Mouse (Mus musculus) embryo, embryonic 11 days (tissue): Measurements from ENCODE around the gene Xpo6.

Source experiments
- DNase-seq: peaks from one replicate; pipeline ENCODE4 v3.0.0-alpha.2; 2015

Xpo6 gene

DNA sequence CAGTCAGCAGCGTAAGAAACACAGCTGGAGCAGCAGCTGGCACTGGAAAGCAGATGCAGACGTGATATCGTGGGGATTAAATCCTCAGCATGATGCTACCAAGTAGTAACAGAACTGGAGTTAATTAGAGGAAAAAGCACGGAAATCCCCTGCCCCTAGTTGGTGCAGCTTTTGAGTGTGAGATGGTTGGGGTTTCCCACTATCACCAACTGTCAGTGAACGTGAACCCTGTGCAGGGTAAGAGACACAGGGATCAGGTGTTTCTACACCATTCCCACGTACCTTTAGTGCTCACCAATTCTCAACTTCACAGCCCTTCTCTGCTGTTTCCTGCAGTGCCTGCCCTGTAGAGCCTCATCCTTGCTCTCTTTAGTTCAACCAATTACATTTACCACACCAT lies 80.5 kb downstream of the Xpo6 start:
- no peak for DNase-seq

DNA sequence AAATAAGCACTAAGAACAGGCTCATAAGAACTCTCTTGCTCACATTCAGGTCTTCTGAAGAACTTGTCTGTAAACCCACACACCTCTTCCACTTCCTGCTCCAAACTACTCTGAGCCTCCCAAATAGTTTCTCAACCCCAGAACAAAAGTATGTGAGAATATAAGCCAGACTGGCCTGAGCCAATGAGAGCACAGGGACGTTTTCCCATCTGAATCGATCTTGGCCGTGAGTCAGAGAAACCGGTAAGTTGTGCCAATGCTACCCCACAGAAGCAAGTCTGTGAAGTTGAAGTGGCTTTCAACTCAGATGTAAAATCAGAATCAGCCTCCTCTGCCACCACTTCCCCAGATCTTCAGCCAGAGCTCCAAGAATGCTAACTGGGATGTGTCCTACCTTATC lies 87.0 kb downstream of the Xpo6 start:
- DNase-seq: no peak

DNA sequence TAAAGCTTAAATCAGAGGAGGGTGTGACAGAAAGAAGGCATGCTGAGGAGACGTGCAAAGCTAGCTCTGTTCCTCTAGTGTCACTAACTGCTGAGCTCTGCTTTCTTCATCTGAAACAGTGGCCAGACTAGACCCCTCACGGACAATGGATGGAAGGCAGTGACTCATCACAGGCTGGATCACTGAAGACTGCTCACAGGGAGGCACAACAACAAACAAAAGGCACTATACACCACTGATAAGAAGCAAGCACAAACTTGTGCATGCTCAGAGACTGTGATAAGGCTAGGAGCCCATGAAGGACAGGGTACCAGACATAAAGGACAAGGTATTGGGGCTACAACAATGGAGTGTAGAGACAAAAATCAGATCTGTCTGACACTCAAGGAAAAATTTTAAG lies 89.1 kb downstream of the Xpo6 start:
- no peak for DNase-seq

DNA sequence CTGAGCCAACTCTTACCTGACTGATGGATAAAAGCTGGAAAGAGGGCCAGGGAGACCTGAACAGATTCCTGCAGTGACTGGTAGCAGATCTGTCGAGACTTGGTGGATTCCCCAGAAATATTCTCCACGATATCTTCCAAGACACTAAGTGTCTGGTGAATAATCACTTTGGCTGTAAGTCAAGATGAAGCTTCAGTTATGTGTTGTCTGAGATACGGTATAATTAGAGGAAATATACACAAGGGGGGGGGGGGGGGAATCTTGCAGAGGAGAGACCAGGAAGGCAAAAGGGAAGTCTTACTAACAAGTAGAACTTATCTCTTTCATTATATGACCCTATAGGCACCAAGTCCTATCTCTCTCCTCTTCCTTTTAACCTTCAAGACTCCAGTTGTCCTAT lies 90.4 kb downstream of the Xpo6 start:
- DNase-seq: no peak

DNA sequence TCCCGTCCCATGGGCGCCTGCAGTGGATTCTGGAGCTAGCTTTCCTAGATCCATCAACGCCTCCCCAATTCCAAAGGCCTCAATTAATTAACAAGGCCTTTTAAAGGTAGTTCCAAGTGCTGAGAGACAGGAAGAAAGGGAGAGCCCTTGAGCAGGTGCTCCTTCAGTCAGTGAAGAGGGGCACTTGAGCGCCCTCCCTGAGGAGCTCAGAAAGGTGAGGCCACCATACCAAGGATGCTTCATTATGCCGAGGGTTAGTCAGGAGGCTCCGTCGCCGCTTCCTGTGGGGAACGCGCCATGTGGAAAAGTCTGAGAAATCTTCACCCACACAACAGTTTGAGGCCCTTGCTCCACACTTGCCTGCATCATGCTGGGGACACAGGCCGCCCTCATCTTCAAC lies 99.9 kb downstream of the Xpo6 start:
- DNase-seq: no peak

DNA sequence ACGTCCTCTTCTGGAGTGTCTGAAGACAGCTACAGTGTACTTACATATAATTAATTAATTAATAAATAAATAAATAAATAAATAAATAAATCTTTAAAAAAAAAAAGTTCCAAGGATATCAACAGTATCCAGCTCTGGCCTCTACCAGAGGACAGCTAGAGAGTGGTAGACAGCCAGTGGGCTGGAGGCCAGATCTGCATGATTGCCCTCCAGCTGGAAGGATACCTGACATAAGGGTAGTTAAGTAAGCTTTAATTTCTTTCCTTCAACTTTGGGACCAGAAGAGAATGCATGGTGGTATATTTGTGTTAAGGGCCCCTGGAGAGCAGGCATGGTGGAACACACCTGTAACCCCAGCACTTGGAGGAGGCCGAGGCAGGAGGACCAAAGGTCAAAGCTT lies 100.5 kb downstream of the Xpo6 start:
- DNase-seq: no peak

DNA sequence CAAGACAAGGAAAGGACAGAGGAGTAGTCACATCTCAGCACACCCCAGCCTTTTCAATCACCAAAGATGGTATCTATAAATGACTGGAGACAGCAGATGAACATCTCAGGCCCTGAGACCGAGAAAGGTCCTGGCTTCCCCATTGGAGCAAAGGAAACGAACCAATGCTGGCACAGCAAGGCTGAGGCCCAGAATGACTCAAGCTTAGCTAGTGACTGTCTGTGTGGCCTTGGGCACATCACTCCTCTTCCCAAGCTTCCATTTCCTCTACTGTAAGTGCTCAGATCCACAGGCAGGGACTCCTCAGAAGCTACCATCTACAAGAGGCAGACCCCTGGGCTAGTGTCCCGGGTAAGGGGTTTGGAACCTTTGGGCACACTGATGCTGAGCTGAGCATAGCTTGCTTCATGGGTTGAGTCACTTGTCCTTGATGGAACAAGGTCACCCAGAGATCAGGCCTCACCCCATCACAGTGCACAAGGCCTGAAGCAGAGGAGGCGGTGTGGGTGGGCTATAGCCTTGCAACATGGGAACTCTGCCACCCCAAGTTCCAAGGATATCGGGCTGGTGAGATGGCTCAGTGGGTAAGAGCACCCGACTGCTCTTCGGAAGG lies 101.0 kb downstream of the Xpo6 start:
- no peak for DNase-seq

DNA sequence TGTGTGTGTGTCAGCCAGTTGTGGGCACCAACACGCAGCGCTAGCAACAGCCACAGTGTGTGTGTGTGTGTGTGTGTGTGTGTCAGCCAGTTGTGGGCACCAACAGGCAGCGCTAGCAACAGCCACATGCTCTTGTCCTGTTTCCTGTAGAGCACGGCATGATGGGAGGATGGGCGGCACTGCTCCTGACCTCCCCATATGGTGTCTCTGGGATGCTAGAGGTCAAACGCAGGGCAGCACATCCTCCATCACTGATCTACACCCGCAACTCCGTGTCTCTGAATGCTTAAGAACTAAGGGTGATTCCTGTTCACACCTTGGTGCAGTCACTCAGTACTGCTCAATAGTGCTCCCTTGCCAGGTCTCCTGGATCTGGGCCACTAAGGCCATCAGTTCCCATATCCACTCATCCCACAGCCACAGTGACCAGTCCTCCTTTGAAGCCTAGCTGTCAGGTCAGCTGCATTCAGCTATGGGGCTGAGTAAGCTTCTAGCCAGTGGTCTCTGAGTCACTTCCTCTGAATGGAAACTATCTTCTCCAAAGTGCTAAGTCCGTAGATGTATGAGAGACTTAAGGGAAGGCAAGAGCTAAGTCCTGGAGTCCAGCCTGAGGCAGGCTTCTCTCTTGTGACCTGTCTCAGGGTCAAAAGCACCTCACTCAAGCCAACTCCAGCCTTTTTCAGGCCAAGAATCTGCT lies 102.9 kb downstream of the Xpo6 start:
- DNase-seq: no peak

DNA sequence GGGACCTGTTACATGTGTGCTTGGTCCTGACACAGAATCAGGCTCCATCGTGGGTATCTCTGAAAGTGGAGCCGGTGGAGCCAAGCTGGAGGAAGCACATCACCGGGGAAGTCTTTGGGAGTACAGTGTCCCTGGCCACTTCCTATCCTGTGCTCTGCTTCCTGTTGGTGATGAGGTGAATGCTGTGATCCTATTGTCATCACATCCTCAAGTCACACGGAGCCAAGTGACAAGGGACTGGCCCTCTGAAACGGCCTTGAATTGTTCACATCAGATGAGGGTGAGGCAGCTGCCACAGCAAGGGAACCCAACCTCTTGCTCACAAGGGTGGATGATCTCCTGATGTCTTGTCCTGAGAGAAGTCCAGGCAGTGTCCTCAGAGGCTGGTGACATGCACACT lies 103.7 kb downstream of the Xpo6 start:
- DNase-seq: no peak

DNA sequence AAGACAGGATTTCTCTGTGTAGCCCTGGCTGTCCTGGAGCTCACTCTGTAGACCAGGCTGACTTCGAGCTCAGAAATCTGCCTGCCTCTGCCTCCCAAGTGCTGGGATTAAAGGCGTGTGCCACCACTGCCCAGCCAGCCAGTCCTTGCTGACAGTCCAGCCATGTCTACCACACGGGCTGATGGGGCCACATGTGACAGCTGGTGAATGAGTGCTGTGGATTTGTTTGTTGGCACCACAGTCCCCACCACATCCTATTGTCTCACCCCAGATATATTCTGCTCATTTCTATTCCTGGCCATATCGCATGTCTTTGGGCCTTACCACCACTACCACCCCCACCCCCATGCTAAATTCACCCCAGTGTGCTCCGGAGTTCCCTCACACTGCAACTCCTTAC lies 105.6 kb downstream of the Xpo6 start:
- DNase-seq: no peak

DNA sequence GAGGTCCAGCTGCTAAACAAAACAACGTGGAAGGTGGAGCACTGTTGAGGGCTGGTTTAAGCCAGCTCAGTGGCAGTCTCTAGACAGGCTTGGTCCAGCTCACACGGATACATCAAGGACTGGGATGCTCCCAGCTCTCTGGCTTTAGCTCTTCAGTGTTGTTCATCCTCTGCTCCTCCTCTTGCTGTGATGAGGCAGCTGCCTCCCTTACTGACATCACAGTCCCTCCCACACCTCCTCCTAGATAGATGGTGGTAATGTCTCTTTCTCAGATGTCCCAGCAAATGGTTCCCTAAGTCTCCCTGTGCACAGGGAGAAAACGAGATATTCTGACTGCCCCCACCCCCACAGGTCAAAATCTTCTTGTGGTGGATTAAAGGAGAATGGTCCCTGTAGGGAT lies 107.1 kb downstream of the Xpo6 start:
- no peak for DNase-seq

DNA sequence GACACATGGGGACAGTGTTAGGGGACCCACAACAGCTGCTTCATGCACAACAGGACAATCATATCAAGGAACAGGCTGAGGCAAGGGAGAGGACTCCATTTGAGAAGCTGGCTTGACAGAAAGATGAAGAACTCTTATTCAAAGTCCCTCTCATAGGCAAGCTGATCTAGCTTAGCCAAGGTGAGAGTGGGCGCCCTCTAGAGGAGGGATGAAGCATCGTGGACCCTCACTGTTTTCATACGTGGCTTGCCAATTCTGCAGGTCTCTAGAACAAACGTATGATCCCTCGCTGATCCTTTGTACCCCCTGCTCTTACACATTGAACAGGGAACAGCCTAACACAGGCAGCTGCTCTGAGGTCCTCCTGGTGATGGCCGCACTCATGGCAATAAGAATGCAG lies 110.5 kb downstream of the Xpo6 start:
- peak; percentile 82 for DNase-seq

DNA sequence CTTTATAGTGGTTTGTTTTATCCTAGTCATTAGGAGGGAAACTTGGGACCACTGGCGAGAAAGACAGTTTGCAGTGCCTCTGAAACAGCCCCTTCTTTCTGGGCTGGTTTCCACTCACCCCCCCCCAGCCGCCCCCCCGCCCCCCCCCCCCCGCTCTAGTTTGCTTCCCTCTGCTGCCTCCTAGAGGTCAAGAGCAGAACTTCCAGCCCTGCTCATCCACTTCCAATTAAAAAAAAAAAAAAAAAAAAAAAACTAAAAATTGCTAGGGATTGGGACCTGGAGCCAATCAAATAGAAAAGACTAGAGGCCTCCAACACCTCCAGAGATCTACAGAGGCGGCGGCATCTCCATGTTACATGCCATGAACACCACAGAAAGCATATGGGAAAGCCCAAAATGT lies 112.1 kb downstream of the Xpo6 start:
- DNase-seq: no peak

DNA sequence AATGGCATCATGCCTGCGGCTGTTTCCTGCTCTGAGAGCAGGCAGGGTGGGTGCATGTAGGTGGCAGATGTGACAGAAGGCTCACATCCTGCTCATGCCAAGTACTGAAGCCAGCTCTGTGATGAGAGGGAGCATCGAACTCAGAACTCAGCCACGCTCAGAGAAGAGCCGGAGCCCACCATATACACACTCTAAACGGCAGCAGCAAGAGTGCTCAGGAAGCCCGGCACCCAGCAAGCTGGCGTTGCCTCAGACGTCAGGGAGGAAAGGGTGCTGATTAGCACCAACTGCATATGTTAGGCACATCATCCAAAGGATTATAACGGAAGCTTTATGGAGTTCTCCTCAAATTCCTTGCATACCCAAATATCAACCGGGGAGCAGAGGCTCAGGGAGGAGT lies 112.7 kb downstream of the Xpo6 start:
- no peak for DNase-seq

DNA sequence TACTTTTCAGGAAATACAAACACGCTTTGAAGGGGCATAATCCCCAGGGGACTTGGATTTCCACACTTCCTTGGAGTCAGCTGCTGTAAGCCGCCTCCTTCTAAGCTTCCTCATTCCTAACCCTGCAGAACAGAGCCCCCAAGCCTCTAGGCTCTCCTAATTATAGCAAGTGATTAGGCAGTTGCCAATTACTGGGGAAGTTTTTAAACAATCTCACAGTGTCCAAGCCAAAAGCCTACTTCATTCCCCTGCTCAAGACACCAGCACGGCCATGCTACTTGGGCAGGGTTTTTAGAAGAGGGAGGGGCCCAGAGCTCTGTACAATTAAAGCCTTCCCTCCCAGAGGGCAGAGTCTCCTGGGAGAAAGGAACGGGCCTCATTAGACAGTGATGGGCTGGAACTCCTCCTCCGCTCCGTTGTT lies 114.0 kb downstream of the Xpo6 start:
- DNase-seq: peak; percentile 59

DNA sequence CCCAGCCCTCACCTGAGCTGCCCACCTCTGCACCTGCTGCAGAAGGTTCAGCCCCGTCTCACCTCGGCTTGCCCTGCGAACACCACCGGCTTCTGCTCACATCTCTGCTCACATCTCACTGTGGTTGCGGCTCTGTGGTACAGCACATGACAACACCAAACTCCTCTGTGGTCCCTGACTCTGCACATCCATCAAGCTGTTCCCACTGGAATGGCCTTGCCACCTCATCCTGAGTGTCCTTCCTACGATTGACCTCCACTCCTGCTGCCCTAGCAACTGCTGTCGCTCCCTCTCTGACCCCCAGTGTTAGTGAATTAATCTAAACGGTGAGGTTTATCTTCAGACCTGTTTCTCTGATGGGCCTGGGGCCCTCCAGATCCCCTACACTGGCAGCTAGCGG lies 115.1 kb downstream of the Xpo6 start:
- no peak for DNase-seq

DNA sequence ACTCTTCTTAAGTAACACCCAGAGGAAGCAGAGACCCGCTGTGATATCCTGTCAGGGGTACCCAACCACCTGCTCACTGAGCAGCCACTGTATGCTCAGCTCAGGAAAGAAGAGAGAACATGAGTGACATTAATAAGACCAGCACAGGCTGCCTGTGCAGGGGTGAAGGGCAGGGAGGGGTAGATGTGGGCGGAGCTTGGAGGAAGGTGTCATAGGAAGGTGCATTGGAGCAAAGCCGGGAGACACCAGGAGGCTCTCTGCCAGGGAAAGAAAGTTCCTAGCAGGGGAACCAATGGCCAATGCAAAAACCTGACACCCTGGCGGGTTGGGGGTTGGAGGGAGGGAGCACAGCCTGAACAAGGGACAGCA lies 116.3 kb downstream of the Xpo6 start:
- no peak for DNase-seq

DNA sequence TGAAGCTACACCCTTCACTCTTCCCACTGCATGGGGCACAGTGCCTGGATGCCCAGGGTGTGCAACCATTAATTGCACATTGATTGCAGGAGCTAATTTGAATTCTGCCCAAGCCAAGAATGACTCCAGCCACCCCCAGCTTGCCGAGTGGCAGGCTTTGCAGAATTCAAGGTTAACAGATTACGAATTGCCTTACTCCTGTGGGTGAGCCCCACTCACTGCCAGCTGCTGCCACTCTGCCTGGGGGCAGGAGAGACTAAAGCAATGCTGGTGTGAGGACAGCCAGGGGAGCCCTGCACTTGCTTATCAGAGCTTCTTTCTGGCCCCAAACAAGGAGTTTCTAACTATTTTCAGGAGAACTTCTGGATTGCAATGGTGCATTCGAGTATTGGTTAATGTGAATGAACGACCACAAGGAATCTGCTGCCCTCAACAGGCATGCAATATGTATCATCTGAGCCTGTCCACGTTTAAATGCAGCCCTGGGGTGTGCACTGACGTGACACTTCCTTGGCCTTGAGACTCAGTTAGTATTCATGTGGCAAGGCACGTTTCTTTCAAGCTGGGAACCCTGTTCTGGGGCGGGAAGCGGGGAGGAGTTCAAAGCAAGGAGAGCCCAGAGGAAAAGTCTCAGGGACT lies 116.8 kb downstream of the Xpo6 start:
- DNase-seq: peak; percentile 34

DNA sequence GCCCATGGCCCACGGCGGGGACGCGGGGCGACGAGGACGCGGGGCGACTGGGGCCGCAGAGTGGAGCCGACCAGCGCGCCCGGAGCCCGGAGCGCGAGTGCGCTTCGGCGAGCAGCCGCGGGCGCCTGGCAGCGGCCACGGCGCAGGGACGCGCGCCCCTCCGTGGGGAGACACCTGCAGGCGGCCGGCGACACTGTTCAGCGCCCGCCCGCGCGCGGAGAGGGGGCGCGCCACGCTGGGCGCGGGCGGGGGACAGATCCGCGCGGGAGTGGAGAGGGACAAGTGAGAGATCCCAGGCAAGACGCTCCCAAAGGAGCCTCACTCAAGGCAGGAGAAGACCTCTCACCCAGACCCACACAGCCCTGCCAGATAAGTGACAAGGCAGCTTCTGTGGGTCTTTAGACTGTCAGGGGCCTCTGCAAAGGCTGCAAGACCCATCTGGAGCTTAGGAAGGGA lies 118.0 kb downstream of the Xpo6 start, which contains the start of gene Gsg1l:
TSS of gene Gsg1l (minus strand) at position 126 of the 456 bp plus-strand sequence.
- DNase-seq: peak; percentile 52

DNA sequence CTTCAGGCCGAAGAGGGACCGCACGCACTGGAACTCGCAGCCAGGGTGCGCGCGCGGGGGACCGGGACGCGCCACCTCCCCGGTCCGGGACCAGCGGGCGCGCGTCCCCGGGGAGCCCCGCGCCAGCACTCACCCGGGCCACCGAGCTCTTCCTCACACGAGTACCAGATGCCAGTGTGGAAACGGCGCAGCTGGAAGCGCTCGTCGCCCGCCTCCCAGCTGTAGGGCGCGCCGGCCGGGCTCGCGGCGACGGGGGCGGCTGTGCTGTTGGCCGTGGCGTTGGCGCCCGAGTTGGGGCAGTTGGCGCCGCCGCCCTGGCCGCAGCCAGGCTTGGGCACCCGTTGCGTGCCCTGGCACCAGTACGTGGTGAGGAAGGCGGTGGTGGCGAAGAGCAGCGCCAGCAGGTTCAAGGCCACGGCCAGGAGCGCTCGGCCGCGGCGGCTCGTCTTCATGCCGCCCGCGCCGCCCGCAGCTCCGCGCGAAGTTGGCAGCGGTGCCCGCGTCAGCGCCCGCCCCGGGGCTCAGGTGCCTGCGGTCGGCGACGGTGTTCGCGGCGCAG lies 118.5 kb downstream of the Xpo6 start:
- DNase-seq: peak; percentile 31

DNA sequence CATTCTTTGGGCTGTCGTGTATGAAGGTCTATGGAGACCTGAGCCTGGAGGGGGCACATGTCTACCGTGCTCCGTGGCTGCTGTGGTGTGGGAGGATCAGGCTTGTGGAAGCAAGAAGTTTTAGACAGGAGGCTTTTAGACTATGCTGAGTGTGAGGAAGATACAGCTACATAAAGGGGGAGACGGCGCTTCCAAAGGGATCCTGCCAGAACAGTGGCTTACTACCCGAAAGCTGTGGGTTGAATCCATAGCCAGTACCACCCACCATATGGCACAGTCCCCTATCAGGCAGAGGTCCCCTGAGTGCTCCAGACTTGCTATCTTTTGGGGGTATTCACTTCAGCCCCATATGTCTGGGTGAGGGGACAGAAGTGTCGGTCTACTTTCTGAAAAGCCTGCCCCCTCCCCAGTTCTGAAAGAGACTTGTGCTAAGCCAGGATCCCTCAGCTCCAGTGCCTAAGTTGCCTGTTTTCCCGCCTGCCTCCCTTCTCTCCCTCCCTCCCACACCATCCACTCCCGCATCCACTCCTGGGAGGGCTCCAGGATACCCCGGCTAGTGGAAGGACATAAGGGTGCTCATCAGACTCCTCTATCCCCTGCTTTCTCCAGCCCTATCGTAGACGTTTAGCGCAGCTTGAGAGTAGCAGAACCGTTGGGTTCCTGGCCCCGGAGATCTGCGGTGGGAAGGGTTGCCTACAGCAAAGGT lies 119.2 kb downstream of the Xpo6 start:
- DNase-seq: no peak

DNA sequence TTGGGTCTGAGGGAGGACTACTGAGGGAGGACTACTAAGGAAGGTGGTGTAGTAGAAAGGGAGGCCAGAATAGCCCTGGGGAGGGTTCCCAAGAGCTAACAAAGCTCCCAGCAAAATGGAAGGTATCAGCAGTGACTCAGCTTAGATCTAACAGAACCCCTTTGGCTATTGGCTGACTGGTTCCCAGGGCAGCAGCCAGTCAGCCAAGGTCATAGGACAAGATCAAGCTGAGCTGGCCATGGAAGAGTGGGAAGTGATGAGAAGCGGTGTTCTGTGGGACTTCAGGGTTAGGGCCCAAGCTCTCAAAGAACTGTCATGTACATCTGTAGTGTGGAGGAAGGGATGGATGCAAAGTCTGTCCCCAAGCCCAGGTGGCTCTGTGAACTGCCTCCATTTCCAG lies 123.4 kb downstream of the Xpo6 start:
- no peak for DNase-seq

DNA sequence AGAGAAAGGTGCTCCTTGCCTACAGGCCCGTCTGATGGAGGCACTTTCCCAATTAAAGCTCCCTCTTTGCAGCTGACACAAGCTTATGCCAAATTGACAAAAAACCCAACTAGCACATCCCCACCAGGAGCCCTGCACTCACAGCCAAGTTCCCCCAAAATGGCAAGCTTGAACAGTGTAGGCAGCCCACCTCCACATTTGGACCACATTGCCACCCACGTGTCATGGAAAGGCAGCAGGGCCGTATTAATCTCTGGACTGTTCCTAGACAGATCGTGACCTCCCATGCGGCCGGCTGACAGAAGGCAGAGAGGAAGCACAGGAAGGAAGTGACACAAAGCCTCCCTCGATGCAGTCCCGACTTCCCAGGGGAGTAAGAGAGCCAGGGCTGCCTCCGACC lies 125.2 kb downstream of the Xpo6 start:
- DNase-seq: no peak

DNA sequence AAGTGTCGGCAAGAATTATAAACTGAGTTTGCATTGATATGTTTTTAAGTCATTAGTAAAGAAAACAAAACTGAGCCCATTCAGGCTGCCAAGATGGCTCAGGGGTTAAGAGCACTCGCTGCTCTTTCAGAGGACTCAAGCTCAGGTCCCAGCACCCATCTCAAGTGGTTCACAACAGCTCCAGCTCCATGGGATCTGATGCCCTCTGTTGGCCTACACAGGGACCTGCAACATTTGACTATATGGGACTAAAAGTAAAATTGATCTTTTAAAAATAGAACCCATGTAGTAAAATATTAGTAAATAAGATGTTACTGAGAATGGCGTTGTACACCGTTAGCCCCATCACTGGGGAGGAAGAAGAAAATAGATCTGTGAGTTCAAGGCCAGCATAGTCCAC lies 130.0 kb downstream of the Xpo6 start:
- DNase-seq: no peak
